Mouse (Mus musculus): Measurements from ENCODE around the gene Ipmk. TPM values are rescaled to one million over a fixed set of nuclear protein-coding genes. Genes with fewer than 3 reads are reported as not detected.

Gene Ipmk
- total RNA-seq, 1 experiment from 2014 or later: 18.0 TPM

DNA sequence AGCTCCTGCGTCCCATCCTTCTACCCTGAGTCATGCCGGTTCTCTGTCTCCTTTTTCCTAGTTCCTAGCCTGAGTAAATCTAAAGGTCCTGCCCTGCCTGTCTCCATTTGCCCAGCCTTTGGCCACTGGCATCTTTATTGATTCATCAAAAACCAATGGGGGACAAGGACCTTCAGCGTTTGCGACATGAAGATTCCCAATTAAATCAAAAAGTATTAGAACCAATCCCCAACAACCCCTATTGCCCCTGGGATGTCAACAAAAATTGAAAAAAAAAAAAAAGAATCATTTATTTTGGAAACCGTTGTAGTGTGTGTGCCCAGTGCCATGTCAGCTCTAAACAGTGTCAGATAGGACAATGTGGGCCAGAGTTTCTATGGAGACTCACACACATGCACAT lies 41.7 kb downstream of the Ipmk start:
- ATAC-seq (replicated peaks in 1 of 2; ENCODE audit: insufficient read depth in 1 of 2, low FRiP score in 2 of 2, low TSS enrichment in 1 of 2, low read depth in 1 of 2, poor library complexity in 2 of 2, severe bottlenecking in 2 of 2): no peak

GRCm38 (mm10) chr10:71398383-71399145 lies 51.0 kb downstream of the Ipmk start:
- no peak for ATAC-seq (replicated peaks in 1 of 2; ENCODE audit: insufficient read depth in 1 of 2, low FRiP score in 2 of 2, low TSS enrichment in 1 of 2, low read depth in 1 of 2, poor library complexity in 2 of 2, severe bottlenecking in 2 of 2)

- no peak for ATAC-seq (replicated peaks in 1 of 2; ENCODE audit: insufficient read depth in 1 of 2, low FRiP score in 2 of 2, low TSS enrichment in 1 of 2, low read depth in 1 of 2, poor library complexity in 2 of 2, severe bottlenecking in 2 of 2)
These were observed 51.8 kb downstream of the Ipmk start for GRCm38 (mm10) chr10:71399399-71399798.

GRCm38 (mm10) chr10:71399987-71400386 lies 52.4 kb downstream of the Ipmk start:
- no peak for ATAC-seq (replicated peaks in 1 of 2; ENCODE audit: insufficient read depth in 1 of 2, low FRiP score in 2 of 2, low TSS enrichment in 1 of 2, low read depth in 1 of 2, poor library complexity in 2 of 2, severe bottlenecking in 2 of 2)

- peak; percentile 45 to 77; a peak in 2 of 4 replicates for ATAC-seq (replicated peaks in 1 of 2; ENCODE audit: insufficient read depth in 1 of 2, low FRiP score in 2 of 2, low TSS enrichment in 1 of 2, low read depth in 1 of 2, poor library complexity in 2 of 2, severe bottlenecking in 2 of 2)
These were observed 53.5 kb downstream of the Ipmk start for GRCm38 (mm10) chr10:71400818-71401646.

- ATAC-seq (replicated peaks in 1 of 2; ENCODE audit: insufficient read depth in 1 of 2, low FRiP score in 2 of 2, low TSS enrichment in 1 of 2, low read depth in 1 of 2, poor library complexity in 2 of 2, severe bottlenecking in 2 of 2): no peak
These were observed 56.1 kb downstream of the Ipmk start for GRCm38 (mm10) chr10:71403638-71404037.

DNA sequence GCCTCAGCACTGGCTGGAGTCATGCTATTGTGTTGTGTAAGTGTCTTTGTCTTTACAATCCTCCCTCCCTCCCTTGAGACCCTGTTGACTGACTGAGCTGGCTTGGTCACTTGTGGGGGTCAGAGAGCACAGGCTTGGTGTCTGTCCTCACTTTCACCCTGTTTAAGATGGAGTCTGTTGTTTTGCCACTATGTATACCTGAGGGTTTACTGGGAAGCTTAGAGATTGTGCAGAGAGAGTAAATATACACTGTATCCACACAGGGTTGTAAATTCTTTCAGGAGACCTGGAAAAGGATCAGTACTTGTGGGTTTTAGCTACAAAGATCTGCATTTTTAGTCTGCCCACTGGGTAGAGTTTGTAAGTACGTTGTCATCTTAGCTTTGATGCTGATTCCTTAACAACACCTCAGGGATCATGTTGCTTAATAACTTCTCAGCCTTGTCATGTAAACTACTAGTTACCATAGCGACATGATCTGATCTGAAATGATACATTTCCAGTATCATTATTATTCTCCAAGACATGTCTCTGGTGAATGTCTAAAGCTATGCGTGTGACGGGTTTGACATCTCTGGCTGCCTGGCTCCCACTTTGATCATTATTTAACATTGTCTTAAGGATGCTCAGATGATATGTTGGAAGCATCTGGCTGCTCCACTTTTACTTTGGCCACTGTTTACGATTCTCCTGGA lies 58.1 kb downstream of the Ipmk start:
- no peak for ATAC-seq (replicated peaks in 1 of 2; ENCODE audit: insufficient read depth in 1 of 2, low FRiP score in 2 of 2, low TSS enrichment in 1 of 2, low read depth in 1 of 2, poor library complexity in 2 of 2, severe bottlenecking in 2 of 2)

GRCm38 (mm10) chr10:71409948-71410347 lies 62.4 kb downstream of the Ipmk start:
- no peak for ATAC-seq (replicated peaks in 1 of 2; ENCODE audit: insufficient read depth in 1 of 2, low FRiP score in 2 of 2, low TSS enrichment in 1 of 2, low read depth in 1 of 2, poor library complexity in 2 of 2, severe bottlenecking in 2 of 2)

DNA sequence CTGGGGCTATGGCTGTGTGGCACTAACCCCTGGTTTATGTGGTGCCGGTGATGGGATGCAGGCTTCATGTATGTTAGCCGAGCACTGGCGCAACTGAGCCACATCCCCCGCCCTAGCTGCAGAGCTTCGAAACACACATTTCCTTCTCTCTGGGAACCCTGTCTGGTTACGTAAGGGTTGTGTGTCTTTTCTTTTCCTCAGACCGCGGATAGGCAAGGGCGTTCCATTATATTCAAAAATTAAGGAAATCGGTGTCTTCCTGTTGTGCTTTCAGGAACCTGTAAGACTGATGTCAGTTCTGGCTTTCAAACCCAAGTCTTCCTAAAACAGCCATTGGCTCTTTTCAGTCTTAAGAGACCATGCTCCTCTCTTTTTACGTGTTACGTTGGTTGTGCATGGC lies 65.8 kb downstream of the Ipmk start:
- ATAC-seq (replicated peaks in 1 of 2; ENCODE audit: insufficient read depth in 1 of 2, low FRiP score in 2 of 2, low TSS enrichment in 1 of 2, low read depth in 1 of 2, poor library complexity in 2 of 2, severe bottlenecking in 2 of 2): no peak

GRCm38 (mm10) chr10:71421531-71421930 lies 74.0 kb downstream of the Ipmk start:
- ATAC-seq (replicated peaks in 1 of 2; ENCODE audit: insufficient read depth in 1 of 2, low FRiP score in 2 of 2, low TSS enrichment in 1 of 2, low read depth in 1 of 2, poor library complexity in 2 of 2, severe bottlenecking in 2 of 2): no peak

DNA sequence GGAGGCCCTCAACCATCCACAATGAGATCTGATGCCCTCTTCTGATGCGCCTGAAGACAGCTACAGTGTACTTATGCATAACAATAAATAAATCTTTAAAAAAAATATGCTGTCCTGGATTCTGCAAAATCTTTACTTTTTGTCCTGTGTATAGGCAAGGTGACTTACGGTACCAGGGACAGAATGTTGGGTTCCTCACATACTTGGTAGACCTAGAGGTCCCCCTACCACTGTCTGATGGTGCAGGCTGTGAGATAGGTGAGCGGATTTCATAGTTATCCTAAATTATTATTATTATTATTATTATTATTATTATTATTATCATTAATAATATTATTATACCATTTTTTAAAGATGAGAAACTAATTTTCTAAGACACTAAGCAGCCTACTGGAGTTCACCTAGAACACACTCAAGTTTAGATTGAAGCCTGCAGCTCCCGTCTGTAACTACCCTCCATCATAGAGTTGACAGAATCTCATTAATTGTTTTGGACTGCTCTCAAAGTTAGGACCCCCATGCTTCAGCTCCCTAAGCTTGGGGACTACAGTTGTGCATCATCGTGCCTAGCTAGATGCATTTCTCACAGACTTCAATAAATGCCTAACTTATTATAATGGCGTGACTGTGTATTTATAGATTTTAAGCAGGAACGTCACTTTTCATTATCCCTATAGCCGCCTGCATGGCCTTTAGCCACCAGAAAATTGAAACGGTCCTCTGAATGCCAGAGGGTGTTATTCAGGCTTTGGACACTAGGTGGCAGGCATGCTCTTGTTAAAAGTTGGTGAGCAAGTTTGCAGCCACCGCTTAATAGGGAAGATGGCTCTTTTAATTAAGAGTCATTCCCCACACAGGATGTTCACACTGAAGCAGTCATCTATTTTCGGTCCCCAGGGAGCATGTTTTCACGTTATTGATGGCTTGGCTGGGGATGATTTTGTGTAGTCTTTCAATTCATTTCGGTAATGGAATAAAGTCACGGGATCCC lies 74.8 kb downstream of the Ipmk start:
- ATAC-seq (replicated peaks in 1 of 2; ENCODE audit: insufficient read depth in 1 of 2, low FRiP score in 2 of 2, low TSS enrichment in 1 of 2, low read depth in 1 of 2, poor library complexity in 2 of 2, severe bottlenecking in 2 of 2): peak; percentile 60 to 67; a peak in 3 of 4 replicates

- no peak for ATAC-seq (replicated peaks in 1 of 2; ENCODE audit: insufficient read depth in 1 of 2, low FRiP score in 2 of 2, low TSS enrichment in 1 of 2, low read depth in 1 of 2, poor library complexity in 2 of 2, severe bottlenecking in 2 of 2)
These were observed 79.2 kb downstream of the Ipmk start for GRCm38 (mm10) chr10:71426740-71427139.

DNA sequence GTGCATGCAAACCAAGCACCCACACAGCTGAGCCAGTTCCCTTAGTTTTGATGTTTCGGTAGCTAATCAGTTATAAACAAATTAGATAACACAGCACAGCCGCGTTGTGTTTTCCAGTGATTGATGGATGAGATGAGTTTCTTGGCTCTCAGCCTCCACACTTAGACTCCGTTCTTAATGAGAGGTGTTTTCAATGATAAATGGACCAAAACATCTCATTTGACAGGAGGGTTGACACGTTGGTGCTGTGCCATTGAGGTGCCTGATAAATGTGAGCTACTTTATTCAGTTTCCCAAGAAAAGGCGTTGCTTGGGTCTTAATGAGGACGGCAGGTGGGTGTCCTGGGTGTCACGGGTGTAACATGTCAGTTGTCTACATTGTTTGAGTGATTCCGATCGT lies 79.8 kb downstream of the Ipmk start:
- no peak for ATAC-seq (replicated peaks in 1 of 2; ENCODE audit: insufficient read depth in 1 of 2, low FRiP score in 2 of 2, low TSS enrichment in 1 of 2, low read depth in 1 of 2, poor library complexity in 2 of 2, severe bottlenecking in 2 of 2)

- no peak for ATAC-seq (replicated peaks in 1 of 2; ENCODE audit: insufficient read depth in 1 of 2, low FRiP score in 2 of 2, low TSS enrichment in 1 of 2, low read depth in 1 of 2, poor library complexity in 2 of 2, severe bottlenecking in 2 of 2)
These were observed 80.8 kb downstream of the Ipmk start for GRCm38 (mm10) chr10:71428246-71428864.

- ATAC-seq (replicated peaks in 1 of 2; ENCODE audit: insufficient read depth in 1 of 2, low FRiP score in 2 of 2, low TSS enrichment in 1 of 2, low read depth in 1 of 2, poor library complexity in 2 of 2, severe bottlenecking in 2 of 2): no peak
These were observed 83.1 kb downstream of the Ipmk start for GRCm38 (mm10) chr10:71430661-71431060.

- no peak for ATAC-seq (replicated peaks in 1 of 2; ENCODE audit: insufficient read depth in 1 of 2, low FRiP score in 2 of 2, low TSS enrichment in 1 of 2, low read depth in 1 of 2, poor library complexity in 2 of 2, severe bottlenecking in 2 of 2)
These were observed 95.5 kb downstream of the Ipmk start for GRCm38 (mm10) chr10:71443086-71443485.

GRCm38 (mm10) chr10:71447661-71448060 lies 100.1 kb downstream of the Ipmk start:
- no peak for ATAC-seq (replicated peaks in 1 of 2; ENCODE audit: insufficient read depth in 1 of 2, low FRiP score in 2 of 2, low TSS enrichment in 1 of 2, low read depth in 1 of 2, poor library complexity in 2 of 2, severe bottlenecking in 2 of 2)

Data from hematopoietic stem cell, adult 5-6 weeks (primary cell).